Mouse (Mus musculus): ENCODE measurements around the gene Nprl2.
A peak's percentile ranks its signal among the peaks of the same experiment; 100 is the strongest.

The Nprl2 gene

DNA sequence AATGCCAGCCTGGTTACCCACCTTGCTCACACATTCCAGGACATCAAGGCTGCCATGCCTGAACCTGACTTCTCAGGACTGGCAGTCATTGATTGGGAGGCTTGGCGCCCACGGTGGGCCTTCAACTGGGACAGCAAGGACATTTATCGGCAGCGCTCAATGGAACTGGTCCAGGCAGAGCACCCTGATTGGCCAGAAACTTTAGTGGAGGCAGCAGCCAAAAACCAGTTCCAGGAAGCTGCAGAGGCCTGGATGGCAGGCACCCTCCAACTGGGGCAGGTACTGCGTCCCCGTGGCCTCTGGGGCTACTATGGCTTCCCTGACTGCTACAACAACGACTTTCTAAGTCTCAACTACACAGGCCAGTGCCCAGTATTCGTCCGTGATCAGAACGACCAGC is 35.8 kb downstream of the Nprl2 start:
- DNase-seq (ENCODE audit: low spot score in 2 of 2) = no peak

DNA sequence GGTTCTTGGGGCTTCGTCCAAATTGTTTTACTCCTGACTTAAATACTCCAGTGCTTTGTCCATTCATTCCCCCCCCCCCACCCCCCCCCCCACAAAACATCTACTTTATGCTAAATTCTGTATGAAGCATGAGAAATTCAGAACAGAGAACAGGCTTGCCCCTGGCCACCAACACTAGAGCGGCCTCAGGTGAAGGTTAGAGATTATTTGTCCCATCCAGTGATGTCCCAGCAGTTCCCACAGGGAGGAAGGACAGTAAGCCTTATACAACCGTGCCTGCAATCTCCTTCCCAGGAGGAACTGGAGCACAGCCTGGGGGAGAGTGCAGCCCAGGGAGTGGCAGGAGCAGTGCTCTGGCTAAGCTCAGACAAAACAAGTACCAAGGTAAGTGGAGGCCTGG is 36.6 kb downstream of the Nprl2 start, which contains the start of gene Naa80:
TSS of gene Naa80 (plus strand) at position 301 of the 400 bp plus-strand sequence.
- no peak for DNase-seq (ENCODE audit: low spot score in 2 of 2)

DNA sequence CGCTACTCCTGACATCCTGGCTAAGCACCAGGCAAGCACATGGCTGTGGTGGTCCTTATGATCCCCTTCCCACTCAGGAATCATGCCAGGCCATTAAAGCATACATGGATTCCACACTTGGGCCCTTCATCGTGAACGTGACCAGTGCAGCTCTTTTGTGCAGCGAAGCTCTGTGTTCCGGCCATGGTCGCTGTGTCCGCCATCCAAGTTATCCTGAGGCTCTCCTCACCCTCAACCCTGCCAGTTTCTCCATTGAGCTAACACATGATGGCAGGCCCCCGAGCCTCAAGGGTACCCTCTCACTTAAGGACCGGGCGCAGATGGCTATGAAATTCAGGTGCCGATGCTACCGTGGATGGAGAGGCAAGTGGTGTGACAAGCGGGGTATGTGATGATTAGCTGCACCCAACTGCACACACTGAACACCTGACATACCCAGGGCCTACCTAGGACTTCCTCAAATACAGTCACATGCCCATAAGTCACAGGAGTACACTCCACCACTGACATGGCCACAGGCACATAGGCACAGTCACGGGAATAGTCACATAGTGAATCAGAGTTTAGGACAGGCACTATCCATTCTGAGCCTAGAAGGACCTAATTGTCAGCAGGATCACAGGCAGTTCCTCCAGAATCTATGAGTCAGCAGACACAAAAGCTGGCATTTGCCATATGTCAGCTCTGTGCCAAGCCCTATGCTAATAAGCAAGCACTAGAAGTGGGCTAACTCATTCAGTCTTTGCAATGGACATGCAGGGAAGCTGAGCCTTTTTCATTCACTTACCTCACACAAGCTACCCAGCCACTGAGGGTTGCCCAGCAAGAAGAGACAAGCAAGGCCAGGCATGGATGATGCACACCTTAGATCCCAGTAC is 37.2 kb downstream of the Nprl2 start:
- DNase-seq (ENCODE audit: low spot score in 2 of 2) = no peak

DNA sequence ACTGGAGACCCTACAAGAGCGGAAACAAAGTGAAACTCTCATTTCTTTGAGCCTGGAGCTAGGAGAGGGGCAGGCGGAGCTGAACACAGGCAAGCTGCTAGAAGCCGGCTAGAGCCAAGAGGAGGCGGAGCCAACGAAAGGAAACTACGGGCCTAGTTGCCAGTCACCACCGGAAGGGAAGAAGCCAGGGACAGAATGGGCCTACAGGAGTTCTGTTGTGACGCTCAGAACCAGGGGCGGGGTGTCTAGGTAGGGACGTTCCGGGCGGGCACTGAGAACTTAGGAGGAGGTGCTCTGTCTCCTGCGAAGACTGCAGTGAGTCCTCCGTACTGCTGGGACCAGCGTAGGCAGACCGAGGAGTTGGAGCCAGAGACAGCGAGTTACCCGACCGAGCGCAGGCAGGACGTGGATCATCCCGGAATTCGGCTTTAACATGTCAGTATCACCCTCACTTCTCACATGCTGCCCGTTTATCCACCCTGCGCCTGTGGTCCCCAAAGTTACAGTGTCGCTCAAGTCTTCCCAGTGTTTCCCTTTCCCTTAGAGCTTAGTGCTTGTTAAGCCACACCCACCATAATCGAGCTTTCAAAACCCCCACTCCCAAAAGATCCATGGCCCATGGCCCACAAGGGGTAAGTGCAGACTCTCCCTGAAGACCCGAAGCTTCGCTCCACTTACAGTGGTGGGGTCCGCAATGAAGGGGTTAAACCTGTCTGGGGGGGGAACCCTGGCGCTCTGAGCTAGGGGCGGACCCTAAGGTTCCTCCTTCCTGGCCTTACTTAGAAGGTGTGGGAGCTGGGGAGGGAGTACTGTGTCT is 38.7 kb downstream of the Nprl2 start, which contains the start of gene Hyal3:
TSS of gene Hyal3 (plus strand) at position 318 of the 817 bp plus-strand sequence.
- DNase-seq (ENCODE audit: low spot score in 2 of 2) = peak; percentile 69 to 73

DNA sequence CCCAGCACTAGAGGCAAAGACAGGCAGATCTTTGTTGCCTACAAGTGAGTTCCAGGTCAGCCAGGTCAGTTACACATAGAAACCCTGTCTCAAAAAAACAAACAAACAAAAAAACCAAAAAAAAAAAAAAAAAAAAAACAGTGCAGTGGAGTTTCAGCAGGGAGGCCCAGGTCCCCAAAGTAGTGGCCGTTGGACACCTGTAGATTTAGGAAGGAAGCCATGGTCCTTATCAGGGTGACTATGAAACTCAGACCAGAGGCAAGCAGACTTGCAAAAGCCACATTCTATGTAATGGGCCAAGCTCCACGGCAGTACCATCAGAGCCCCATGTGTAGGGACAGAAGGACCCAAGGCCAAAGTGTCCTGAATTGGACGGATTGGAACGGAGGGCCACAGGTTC is 39.6 kb downstream of the Nprl2 start:
- no peak for DNase-seq (ENCODE audit: low spot score in 2 of 2)

DNA sequence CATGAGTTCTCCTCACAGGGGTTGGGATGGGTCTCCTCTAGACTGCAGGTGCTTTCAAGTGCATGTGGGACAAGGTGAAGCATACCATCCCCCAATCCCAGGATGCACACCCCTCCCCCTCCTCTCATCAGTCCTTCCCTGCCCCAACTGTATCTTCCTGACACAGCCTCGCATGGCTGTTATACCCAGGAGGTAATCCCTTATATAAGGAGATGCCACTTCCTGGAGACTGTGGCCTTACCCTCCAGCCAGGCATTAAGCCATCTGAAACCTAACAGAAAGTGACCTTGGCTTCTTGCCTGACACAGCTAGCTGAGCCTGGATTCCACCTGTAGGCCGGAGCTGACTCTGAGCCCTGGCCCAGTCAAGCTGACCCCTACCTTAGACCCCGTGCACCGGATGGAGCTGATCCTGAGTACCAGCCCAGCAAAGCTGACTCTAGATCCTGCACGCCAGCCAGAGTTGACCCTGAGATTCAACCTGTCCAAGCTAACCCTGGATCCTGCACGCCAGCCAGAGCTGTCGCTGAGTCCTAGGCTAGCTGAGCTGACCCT is 40.6 kb downstream of the Nprl2 start:
- DNase-seq (ENCODE audit: low spot score in 2 of 2) = no peak

DNA sequence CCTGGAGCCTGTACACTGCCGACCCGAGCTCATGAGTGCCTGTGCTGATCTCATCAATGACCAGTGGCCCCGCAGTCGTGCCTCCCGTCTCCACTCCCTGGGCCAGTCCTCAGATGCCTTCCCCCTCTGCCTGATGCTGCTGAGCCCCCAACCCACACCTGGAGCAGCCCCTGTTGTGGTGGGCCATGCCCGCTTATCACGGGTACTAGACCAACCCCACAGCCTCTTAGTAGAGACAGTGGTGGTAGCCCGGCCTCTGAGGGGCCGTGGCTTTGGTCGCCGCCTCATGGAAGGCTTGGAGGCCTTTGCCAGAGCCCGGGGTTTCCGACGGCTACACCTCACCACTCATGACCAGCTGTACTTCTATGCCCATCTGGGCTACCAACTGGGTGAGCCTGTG is 41.1 kb downstream of the Nprl2 start:
- DNase-seq (ENCODE audit: low spot score in 2 of 2) = no peak

DNA sequence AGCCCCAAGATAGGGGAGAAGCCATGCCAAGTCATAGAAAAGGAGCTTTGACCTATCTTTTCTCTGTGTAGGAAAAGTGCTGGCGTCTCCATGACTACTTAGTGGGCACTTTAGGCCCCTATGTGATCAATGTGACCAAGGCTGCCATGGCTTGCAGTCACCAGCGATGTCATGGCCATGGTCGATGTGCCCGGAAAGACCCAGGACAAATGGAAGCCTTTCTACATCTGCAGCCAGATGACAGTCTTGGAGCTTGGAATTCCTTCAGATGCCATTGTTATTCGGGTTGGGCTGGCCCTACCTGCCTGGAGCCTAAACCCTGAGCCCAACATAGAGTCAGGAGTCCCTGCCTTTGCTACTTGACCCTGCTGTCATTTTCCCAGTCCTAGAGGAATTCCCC is 44.5 kb downstream of the Nprl2 start:
- no peak for DNase-seq (ENCODE audit: low spot score in 2 of 2)

DNA sequence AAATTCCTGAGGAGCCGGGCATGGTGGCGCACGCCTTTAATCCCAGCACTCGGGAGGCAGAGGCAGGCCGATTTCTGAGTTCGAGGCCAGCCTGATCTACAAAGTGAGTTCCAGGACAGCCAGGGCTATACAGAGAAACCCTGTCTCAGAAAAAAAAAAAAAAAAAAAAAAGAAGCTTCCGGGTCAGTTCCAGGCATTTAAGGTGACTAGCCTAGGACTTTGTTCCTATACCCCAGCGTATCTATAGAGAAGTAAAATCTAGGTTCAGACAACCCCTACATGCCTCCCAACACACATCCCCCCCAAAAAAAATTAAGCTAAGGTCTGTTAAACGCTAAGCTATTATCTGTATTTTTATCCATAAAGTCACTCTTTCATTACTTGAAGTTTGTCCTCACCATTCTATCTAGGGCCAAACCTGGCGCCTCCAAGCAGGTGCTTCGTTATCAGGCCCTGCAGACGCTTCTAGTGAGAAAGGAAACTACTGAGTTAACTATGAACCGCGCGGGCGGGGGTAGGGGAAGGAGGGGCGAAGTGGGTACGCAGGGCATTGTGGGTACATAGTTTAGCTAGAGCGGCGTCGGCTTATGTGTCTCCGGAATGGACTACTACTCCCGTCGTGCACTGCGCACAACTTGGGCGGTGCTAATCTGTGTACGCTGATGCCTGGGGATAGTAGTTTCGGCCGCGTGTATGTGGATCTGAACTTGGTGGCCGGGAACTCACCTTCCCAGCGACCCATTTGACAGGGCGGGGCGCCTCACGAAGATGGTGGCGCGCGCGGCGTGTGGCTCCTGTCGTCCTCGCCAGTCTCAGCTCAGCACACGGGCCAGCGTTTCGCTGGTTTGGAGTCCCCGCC is 45.2 kb downstream of the Nprl2 start, which contains the start of gene Ifrd2:
TSS of gene Ifrd2 (plus strand) at position 669 of the 859 bp plus-strand sequence.
- DNase-seq (ENCODE audit: low spot score in 2 of 2) = peak; percentile 94 to 95

DNA sequence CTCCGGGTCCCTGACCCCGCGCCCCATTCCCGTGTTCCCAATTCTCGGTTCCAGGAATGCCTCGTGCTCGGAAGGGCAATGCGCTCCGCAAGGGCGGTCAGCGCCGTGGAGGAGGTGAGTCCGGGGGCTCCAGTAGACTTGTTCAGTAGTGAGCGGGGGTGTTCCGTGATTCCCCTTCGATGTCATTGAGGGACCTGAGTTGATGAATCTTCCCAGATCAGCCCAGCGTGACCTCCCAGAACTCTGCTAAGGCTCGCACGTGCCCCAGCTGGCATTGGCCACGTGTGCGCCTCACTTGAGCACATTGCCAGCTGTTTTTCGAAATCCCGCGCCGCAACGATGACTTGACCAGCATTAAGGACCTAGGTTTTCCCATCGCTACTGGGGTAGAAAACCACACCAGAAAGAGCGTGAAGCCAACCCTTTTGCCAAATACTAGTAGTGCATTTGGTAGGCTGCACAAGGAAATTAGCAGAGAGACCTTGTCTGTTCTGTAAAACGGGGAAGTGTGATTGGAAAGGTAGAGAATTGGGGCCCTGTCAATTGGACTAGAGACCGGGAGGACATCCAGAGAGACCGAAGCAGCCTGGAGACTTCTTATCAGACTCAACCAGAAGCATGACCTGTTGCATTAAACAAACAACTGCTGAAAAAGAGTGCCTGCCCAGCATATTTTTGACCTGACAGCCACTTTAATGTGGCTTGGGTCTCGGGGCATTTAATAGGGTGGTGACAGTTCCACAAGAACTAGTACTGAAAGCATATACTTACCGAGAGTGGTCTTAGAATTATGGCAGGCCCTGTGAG is 46.0 kb downstream of the Nprl2 start:
- DNase-seq (ENCODE audit: low spot score in 2 of 2) = no peak

DNA sequence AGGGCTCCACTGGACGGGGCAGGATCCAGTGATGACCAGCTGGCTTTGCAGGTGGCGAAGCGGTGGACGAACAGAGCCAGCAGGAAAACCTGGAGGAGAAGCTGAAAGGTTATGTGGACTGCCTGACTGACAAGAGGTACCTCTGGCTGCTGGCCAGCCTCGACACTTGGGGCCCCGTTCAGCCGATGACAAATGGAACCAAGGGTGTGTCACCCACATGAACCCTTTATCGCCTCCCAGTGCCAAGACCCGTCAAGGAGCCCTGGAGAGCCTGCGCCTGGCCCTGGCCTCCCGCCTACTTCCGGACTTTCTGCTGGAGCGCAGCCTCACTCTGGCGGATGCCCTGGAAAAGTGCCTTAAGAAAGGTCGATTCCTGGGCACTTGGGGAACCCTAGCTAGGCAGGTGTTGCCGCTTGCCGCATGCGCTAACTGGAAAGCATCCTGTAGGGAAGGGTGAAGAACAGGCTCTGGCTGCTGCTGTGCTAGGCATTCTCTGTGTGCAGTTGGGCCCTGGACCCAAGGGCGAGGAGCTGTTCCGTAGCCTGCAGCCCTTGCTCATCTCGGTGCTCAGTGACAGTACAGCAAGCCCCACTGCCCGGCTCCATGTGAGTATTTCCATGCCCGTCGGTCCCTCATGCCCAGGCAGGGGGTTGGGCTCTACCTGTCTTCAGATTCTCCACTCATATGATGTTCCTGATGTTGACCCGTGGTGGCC is 48.2 kb downstream of the Nprl2 start:
- peak; percentile 52 to 56 for DNase-seq (ENCODE audit: low spot score in 2 of 2)

DNA sequence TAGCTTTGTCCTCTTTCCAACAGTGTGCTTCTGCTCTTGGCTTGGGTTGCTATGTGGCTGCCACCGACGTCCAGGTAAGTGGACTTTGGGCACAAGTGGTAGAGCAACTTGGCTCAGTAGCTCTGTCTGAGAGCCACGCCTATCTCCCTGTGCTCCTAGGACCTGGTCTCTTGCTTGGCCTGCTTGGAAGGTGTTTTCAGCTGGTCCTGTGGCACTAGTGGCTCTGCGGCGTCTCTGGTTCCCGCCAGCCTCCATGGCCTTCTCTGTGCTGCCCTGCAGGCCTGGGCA is 48.7 kb downstream of the Nprl2 start:
- DNase-seq (ENCODE audit: low spot score in 2 of 2) = no peak

DNA sequence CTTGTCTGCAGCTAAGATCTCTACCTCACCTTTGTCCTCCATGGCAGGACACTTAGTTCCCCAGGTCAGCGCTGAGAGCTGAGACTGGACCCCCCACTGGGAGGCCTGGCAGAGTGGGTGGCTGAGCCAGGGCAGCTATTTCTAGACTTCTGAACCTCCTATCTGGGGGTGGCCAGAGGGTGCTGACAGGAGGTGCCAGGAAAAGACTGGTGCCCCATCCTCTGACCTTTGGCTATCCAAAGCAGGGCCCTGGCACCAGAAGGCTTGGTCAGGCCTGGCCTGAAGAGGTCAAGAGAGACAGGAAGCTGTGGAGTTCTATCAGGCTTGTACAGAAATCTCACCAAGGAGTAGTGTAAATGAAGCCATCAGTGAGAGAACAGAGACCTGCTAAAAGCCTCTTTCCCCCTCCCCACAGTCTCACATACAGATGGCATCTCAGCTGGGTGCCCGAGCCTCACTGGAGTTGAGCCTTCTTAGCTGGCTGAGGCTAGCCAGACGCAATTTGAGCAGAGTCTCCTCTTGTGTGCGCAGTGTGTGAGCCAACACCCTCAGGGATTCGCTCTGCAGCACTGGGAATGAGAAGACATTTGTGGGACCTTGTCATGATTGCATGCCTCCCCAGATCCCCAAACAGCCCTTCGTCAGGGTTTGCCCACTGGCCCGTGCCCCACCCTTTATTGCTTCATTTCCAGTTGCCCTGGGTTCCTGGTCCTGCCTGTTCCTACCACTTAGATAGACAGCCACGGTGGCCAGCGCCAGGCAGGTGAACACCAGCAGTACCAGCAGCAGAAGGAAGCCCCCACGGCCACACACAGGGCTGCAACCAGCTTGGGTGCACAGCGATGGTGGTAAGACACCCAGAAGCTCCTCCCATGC is 51.3 kb downstream of the Nprl2 start:
- DNase-seq (ENCODE audit: low spot score in 2 of 2) = no peak

DNA sequence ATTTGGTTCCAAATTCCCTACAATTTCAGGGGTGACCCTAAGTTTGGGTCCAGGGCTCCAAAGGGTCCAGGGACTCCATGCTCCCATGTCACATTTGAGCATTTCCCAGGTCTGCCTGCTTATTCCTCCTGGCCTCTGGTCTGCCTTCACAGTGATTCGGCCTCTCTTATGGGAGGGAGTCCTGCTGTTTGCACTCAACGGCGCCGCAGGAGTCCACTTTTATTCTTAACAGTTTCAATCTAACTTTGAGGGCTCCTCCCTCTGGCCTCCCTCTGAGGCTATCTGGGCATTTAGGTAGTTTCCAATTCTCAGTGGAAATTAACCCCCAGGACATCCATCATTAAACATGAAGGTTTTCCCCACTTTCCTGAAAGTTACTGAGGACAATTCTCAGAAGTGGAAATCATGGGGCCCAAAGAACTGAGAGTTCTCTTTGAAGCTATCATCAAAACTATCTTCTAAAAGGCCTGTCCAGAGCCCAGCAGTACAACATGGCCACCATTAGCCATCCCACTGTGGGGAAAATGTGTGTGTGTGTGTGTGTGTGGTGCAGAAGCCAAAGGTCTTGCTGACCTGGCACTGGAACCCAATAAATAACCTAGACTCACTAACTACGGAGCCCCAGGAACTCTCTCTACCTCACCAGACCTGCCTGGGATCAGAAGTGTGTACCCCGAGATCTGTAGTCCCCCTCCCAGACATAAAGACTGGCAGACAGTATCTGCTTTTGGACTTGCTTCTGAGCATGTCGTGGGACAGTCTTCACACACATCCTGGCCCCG is 52.4 kb downstream of the Nprl2 start:
- DNase-seq (ENCODE audit: low spot score in 2 of 2) = no peak
